Mouse (Mus musculus): ENCODE data around the gene Phyhd1. TPM values are rescaled to one million over a fixed set of nuclear protein-coding genes. Genes with fewer than 3 reads are reported as not detected.

The Phyhd1 gene
- 4.9 to 10.3 TPM (median 8.9 TPM) in 4 replicates for total RNA-seq (2023; ENCODE audit: inconsistent age)

DNA sequence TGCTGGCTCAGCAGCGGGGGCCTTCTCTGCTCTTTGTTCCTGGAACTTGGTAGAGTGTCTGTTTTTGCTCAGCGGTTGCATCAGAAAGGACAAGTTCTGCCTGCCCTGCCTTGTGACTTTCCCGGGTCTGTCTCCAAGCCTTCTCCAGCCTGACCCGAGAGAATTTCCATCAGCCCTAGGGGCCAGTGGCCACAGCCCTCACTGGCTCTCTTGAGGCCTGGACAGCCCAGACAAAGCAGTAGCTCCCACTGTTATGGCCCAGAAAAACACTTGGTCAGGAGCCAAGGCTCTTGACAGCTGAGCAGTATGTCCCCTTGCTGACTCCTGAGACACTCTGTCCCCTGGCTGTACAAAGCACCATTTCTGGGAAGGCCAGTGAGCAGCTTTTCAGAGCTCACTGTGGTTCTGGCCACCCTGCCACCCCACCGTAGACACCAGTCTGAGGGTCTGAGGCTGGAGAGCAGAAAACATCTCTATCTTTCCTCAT, at the start of gene Phyhd1:
Gene Phyhd1, plus strand, starts transcription at position 437 of the 487 bp plus-strand sequence.

DNA sequence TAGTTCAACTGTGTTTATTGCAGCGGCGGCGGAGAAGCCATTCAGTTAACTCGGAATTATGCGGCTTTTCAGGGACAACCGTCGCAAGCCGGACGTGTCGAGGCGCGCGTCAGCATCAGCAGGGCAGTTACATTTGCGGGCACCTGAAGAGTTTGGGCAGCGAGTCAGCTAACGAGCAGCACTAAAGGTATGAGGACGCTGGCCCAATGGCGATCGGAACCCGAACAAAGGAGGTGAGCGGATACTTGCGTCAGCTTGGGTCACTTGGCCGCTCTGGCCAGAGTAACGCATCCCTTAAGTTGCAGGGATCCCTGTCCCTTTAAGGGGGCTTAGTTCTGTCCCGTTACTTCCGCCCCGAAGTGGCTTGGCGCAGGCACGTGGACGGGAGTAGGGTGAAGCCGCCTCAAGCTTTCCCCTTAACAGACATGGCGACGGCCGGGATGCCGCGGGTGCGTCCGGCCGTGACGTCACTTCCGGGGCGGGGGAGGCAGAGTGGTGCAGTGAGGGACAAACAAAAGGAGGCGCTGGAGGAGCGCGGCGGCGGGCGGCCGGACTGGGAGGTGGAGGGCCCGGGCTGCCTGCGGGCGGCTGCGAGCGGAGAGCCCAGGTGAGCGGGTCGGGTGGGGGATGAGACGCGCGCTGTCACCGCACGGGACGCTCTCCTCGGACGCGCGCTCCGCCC, 28.7 kb upstream of the Phyhd1 start, which contains the start of gene Lrrc8a:
Gene Lrrc8a, plus strand, starts transcription at position 517 of the 682 bp plus-strand sequence.

DNA sequence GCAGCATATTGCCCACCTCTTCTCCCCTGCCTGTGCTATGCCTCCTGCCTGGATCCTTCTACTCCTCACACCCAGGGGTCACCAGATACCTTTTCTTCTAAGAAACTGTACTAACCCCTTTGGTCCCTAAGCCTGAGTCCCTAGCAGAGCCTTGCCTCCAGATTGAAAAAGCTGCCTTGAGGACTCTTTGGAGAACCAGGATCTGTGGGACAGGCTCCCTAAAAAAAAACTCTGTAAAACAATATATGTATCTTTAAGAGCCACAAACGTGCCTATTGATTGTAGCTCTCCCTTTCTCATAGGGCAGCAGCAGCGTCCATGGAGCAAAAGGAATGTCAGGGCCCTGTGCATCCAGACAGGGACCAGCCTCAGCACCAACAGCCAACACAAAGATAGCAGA, 25.7 kb upstream of the Phyhd1 start, which contains the start of gene Gm28035:
Gene Gm28035, plus strand, starts transcription at position 301 of the 400 bp plus-strand sequence.

DNA sequence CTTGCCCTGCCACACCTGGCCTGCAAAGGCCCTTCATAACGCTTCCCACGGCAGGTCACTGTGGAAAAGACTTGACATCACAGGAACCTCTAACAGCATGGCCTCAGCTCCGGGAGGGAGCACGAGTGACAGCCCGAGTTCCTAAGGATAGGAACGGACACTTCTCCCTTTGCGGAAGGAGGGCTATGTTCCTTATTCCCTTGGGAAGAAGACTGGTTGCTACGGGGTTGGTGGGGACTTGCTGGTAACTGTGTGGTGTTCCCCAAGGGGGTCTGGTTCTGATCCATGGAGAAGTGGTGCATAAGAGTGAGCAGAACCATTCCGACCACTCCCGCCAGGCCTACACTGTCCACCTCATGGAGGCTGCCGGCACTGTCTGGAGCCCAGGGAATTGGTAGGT, 14.7 kb downstream of the Phyhd1 start, which contains the start of gene Gm28038:
Gene Gm28038, plus strand, starts transcription at position 301 of the 400 bp plus-strand sequence.

DNA sequence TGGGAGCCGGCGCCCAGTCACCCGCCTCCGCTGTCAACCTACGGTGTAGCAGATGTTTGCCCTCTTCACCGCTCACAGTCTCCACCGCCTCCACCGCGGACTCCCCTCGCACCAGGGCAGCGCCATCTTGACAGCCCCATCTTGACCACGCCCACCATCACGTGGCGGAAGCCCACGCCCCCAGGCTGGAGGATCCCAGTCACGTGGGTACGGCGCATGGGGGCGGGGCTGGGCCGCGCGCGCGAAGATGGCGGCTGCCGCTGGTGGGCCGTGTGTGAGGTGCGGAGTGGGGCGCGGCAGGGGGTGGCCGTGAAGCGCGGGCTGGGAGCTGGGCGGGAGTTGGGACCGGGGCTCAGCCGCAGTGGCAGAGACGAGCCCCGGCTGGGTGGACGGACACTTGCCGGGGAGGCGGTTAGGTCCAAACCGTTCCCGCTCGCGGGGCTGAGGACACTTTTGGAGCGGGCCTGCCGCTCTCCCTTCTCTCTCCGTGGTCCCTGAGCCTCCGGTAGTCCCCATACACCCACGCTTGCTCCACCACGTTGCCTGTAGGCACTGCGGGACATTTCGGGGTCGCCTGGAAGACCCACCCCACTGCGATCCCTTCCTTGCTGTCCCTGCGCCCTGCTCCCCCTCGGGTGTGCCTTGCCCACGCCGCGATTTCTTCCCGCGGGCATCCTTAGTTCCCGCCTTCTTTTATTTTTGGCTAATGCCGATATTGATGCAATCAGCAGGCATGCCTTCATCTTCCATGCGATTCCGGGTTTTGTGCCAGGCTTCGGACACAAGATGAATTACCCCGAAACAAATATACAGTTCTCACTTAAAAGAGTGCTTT, 20.4 kb downstream of the Phyhd1 start, which contains the start of the genes Dolk and Nup188:
Gene Dolk, minus strand, starts transcription at position 143 of the 835 bp plus-strand sequence.
Gene Nup188, plus strand, starts transcription at position 206 of the 835 bp plus-strand sequence.

Other genes starting within 250 kb of the Phyhd1 start
- gene Wdr34, start 217.3 kb upstream of the Phyhd1 start, total RNA-seq (2023; ENCODE audit: inconsistent age): 2.5 to 4.4 TPM (median 2.8 TPM) in 4 replicates
- gene Set, start 208.8 kb upstream of the Phyhd1 start, total RNA-seq (2023; ENCODE audit: inconsistent age): 251 to 275 TPM (median 261 TPM) in 4 replicates
- gene Pkn3, start 188.5 kb upstream of the Phyhd1 start, total RNA-seq (2023; ENCODE audit: inconsistent age): 0.87 to 2.3 TPM (median 1.7 TPM) in 4 replicates
- 14.2 to 18.4 TPM (median 15.7 TPM) in 4 replicates for gene Zdhhc12, start 172.6 kb upstream of the Phyhd1 start, total RNA-seq (2023; ENCODE audit: inconsistent age)
- 67.6 to 74.2 TPM (median 71.0 TPM) in 4 replicates for gene Zer1, start 141.6 kb upstream of the Phyhd1 start, total RNA-seq (2023; ENCODE audit: inconsistent age)
- 39.1 to 46.0 TPM (median 41.8 TPM) in 4 replicates for gene Tbc1d13, start 132.5 kb upstream of the Phyhd1 start, total RNA-seq (2023; ENCODE audit: inconsistent age)
- 8.8 to 9.3 TPM (median 9.1 TPM) in 4 replicates for gene Endog, start 94.7 kb upstream of the Phyhd1 start, total RNA-seq (2023; ENCODE audit: inconsistent age)
- gene Spout1, start 87.7 kb upstream of the Phyhd1 start, total RNA-seq (2023; ENCODE audit: inconsistent age): 19.9 to 23.6 TPM (median 22.6 TPM) in 4 replicates
- 7.4 to 11.1 TPM (median 7.9 TPM) in 4 replicates for gene Kyat1, start 60.4 kb upstream of the Phyhd1 start, total RNA-seq (2023; ENCODE audit: inconsistent age)
- gene Lrrc8a, start 28.5 kb upstream of the Phyhd1 start, total RNA-seq (2023; ENCODE audit: inconsistent age): 26.7 to 32.9 TPM (median 28.9 TPM) in 4 replicates
- 0.90 to 5.9 TPM (median 3.4 TPM) in 4 replicates for gene Gm28035, start 25.6 kb upstream of the Phyhd1 start, total RNA-seq (2023; ENCODE audit: inconsistent age)
- 3.3 TPM in 1 of 4 replicates, not detected in the others for gene Gm28038, start 14.8 kb downstream of the Phyhd1 start, total RNA-seq (2023; ENCODE audit: inconsistent age)
- gene Dolk, start 20.1 kb downstream of the Phyhd1 start, total RNA-seq (2023; ENCODE audit: inconsistent age): 8.1 to 11.2 TPM (median 9.9 TPM) in 4 replicates
- 50.2 to 59.9 TPM (median 55.0 TPM) in 4 replicates for gene Nup188, start 20.2 kb downstream of the Phyhd1 start, total RNA-seq (2023; ENCODE audit: inconsistent age)
- 56.1 to 83.8 TPM (median 71.9 TPM) in 4 replicates for gene Sh3glb2, start 93.1 kb downstream of the Phyhd1 start, total RNA-seq (2023; ENCODE audit: inconsistent age)
- gene Miga2, start 98.0 kb downstream of the Phyhd1 start, total RNA-seq (2023; ENCODE audit: inconsistent age): 12.5 to 23.0 TPM (median 18.0 TPM) in 4 replicates
- gene Dolpp1, start 126.1 kb downstream of the Phyhd1 start, total RNA-seq (2023; ENCODE audit: inconsistent age): 17.4 to 23.5 TPM (median 19.5 TPM) in 4 replicates
- gene Crat, start 149.6 kb downstream of the Phyhd1 start, total RNA-seq (2023; ENCODE audit: inconsistent age): 20.2 to 34.2 TPM (median 25.9 TPM) in 4 replicates
- 140 to 153 TPM (median 144 TPM) in 4 replicates for gene Ptpa, start 149.8 kb downstream of the Phyhd1 start, total RNA-seq (2023; ENCODE audit: inconsistent age)
- 2.8 to 4.8 TPM (median 3.2 TPM) in 4 replicates for gene Ier5l, start 208.0 kb downstream of the Phyhd1 start, total RNA-seq (2023; ENCODE audit: inconsistent age)

All from B cell, adult (primary cell).